Mouse (Mus musculus) liver, postnatal 0 days (tissue): ENCODE results near the gene Slc35a3.

Experiments
- CTCF ChIP-seq: sonication (generic); IDR thresholded peaks from 2 replicates; pipeline ENCODE4 v1.5.1; 2016; ENCODE audit warnings: antibody characterized with exemption, low read depth
- EP300 ChIP-seq: IDR thresholded peaks from 2 replicates; pipeline ENCODE4 v1.6.1; 2016; ENCODE audit warnings: antibody characterized with exemption, low read depth, mild to moderate bottlenecking

GRCm38 (mm10) chr3:116694955-116695665 lies 17.5 kb downstream of the Slc35a3 start:
- no peak for TF ChIP-seq CTCF
- no peak for TF ChIP-seq EP300
